Mouse (Mus musculus) myocyte (in vitro differentiated cells): ENCODE measurements around the gene Bcl2. TPM values are rescaled to one million over a fixed set of nuclear protein-coding genes. Genes with fewer than 3 reads are reported as not detected.

Experiments used
- H3K27me3 ChIP-seq: one replicate; pipeline ENCODE4 v1.6.1; 2011; ENCODE audit not compliant: control insufficient read depth, insufficient read depth, insufficient read length
- H3K36me3 ChIP-seq: one replicate; pipeline ENCODE4 v1.6.1; 2011; ENCODE audit not compliant: control insufficient read depth, insufficient read depth
- H3K4me2 ChIP-seq: one replicate; pipeline ENCODE4 v1.6.1; 2011; ENCODE audit warnings: low read depth, control low read depth
- H3K4me3 ChIP-seq: one replicate; pipeline ENCODE4 v1.5.1; 2011; ENCODE audit warnings: mild to moderate bottlenecking, control low read depth, moderate library complexity
- H3K79me2 ChIP-seq: one replicate; pipeline ENCODE4 v1.6.1; 2011; ENCODE audit not compliant: control insufficient read depth, insufficient read depth
- H3ac ChIP-seq: one replicate; pipeline ENCODE4 v1.6.1; 2011; ENCODE audit not compliant: control insufficient read depth, insufficient read length
- CEBPB ChIP-seq: IDR thresholded peaks from 2 replicates; pipeline ENCODE4 v1.6.1; 2011; ENCODE audit warnings: mild to moderate bottlenecking, moderate library complexity; ENCODE audit not compliant: poor library complexity, insufficient read depth, severe bottlenecking
- E2F4 ChIP-seq: IDR thresholded peaks from one replicate; pipeline ENCODE4 v1.6.1; 2011; ENCODE audit warnings: mild to moderate bottlenecking, control low read depth, moderate library complexity; ENCODE audit not compliant: insufficient read depth
- MAX ChIP-seq: IDR thresholded peaks from one replicate; pipeline ENCODE4 v1.6.1; 2011; ENCODE audit warnings: low read depth, mild to moderate bottlenecking, control low read depth
- MYOD1 ChIP-seq, 3 experiments: IDR thresholded peaks; one replicate each; pipeline ENCODE4 v1.6.1; 2011; ENCODE audit warnings: control low read depth in 2 of 3, low read depth in 2 of 3, mild to moderate bottlenecking in 2 of 3, moderate library complexity in 1 of 3; ENCODE audit not compliant: insufficient read length in 2 of 3, control insufficient read depth in 1 of 3
- MYOG ChIP-seq, 3 experiments: IDR thresholded peaks; one replicate each; pipeline ENCODE4 v1.6.1; 2011; ENCODE audit warnings: control low read depth in 2 of 3, low read depth in 2 of 3, mild to moderate bottlenecking in 2 of 3; ENCODE audit not compliant: insufficient read length in 2 of 3, control insufficient read depth in 1 of 3, insufficient read depth in 1 of 3
- POLR2A ChIP-seq: IDR thresholded peaks from one replicate; pipeline ENCODE4 v1.6.1; 2011; ENCODE audit warnings: low read depth, mild to moderate bottlenecking, control low read depth, moderate library complexity; ENCODE audit not compliant: insufficient read length
- POLR2AphosphoS2 ChIP-seq: IDR thresholded peaks from one replicate; pipeline ENCODE4 v1.6.1; 2011; ENCODE audit warnings: low read depth, control low read depth; ENCODE audit not compliant: insufficient read length
- REST ChIP-seq: IDR thresholded peaks from one replicate; pipeline ENCODE4 v1.6.1; 2011; ENCODE audit warnings: mild to moderate bottlenecking, control low read depth, moderate library complexity; ENCODE audit not compliant: insufficient read depth, insufficient read length
- SRF ChIP-seq: IDR thresholded peaks from one replicate; pipeline ENCODE4 v1.6.1; 2011; ENCODE audit warnings: low read depth; ENCODE audit not compliant: control insufficient read depth, insufficient read length
- TCF12 ChIP-seq: IDR thresholded peaks from one replicate; pipeline ENCODE4 v1.6.1; 2011; ENCODE audit warnings: mild to moderate bottlenecking, control low read depth; ENCODE audit not compliant: poor library complexity, insufficient read depth, severe bottlenecking
- TCF3 ChIP-seq: IDR thresholded peaks from one replicate; pipeline ENCODE4 v1.6.1; 2011; ENCODE audit warnings: low read depth, control low read depth; ENCODE audit not compliant: insufficient read length
- USF1 ChIP-seq: IDR thresholded peaks from one replicate; pipeline ENCODE4 v1.6.1; 2011; ENCODE audit warnings: low read depth, mild to moderate bottlenecking, control low read depth, moderate library complexity
- polyA plus RNA-seq: library from polyadenylated mRNA; unstranded; fragments of >200 nt; fragmentation: generic; extraction: Trizol; gene quantifications from one replicate; pipeline ENCODE4 v1.2.1, GENCODE M21; 2012; ENCODE audit warnings: missing spikeins

Bcl2 gene
- polyA plus RNA-seq, 1 experiment = 1.9 TPM

- Histone ChIP-seq H3K27me3 (no peaks in the 10 kb centered on the region), H3ac (peak overlapping the region; percentile 78), H3K79me2 (no peaks in the 10 kb centered on the region), H3K4me3 (peak overlapping the region; percentile 41), H3K36me3 (no peaks in the 10 kb centered on the region), H3K4me2 (peak overlapping the region; percentile 80)
- TF ChIP-seq POLR2AphosphoS2 (no peak), USF1 (no peak), REST (no peak), TCF3 (no peak), CEBPB (no peak), MYOG (IDR thresholded peaks at IDR 0.05; ENCODE audit: control insufficient read depth in 1 of 3, insufficient read depth in 1 of 3, insufficient read length in 2 of 3, low read depth in 2 of 3) (no peak), MYOD1 (IDR thresholded peaks at IDR 0.05; ENCODE audit: control insufficient read depth in 1 of 3, insufficient read length in 2 of 3, low read depth in 2 of 3) (no peak), POLR2A (no peak)
Observed at GRCm38 (mm10) chr1:106715111-106716083, 1.3 kb upstream of the Bcl2 start.

GRCm38 (mm10) chr1:106714530-106714981 lies 482 bp upstream of the Bcl2 start:
- H3K27me3 ChIP-seq = no peaks in the 10 kb centered on the region
- peak overlapping the region; percentile 78 for H3ac ChIP-seq
- H3K4me3 ChIP-seq = peak overlapping the region; percentile 41
- TF ChIP-seq TCF3 (no peak), MYOG (IDR thresholded peaks at IDR 0.05; ENCODE audit: control insufficient read depth in 1 of 3, insufficient read depth in 1 of 3, insufficient read length in 2 of 3, low read depth in 2 of 3) (no peak), MAX (no peak), USF1 (peak; percentile 13), E2F4 (no peak), MYOD1 (IDR thresholded peaks at IDR 0.05; ENCODE audit: control insufficient read depth in 1 of 3, insufficient read length in 2 of 3, low read depth in 2 of 3) (no peak), TCF12 (no peak), POLR2A (peak; percentile 18), POLR2AphosphoS2 (no peak), REST (no peak), CEBPB (no peak), SRF (no peak)
- peak overlapping the region; percentile 80 for H3K4me2 ChIP-seq
- no peaks in the 10 kb centered on the region for H3K79me2 ChIP-seq
- H3K36me3 ChIP-seq = no peaks in the 10 kb centered on the region

- H3K27me3 ChIP-seq = no peaks in the 10 kb centered on the region
- no peaks in the 10 kb centered on the region for H3K79me2 ChIP-seq
- no peaks in the 10 kb centered on the region for H3K36me3 ChIP-seq
- H3K4me3 ChIP-seq = no peak overlapping the region
- peak overlapping the region; percentile 81 for H3K4me2 ChIP-seq
- H3ac ChIP-seq = no peak overlapping the region
- TF ChIP-seq MAX = no peak
- no peak for TF ChIP-seq POLR2A
- TF ChIP-seq CEBPB = no peak
- no peak for TF ChIP-seq POLR2AphosphoS2
- no peak for TF ChIP-seq MYOG (IDR thresholded peaks at IDR 0.05; ENCODE audit: control insufficient read depth in 1 of 3, insufficient read depth in 1 of 3, insufficient read length in 2 of 3, low read depth in 2 of 3)
- TF ChIP-seq TCF12 = no peak
- TF ChIP-seq SRF = no peak
- no peak for TF ChIP-seq REST
- no peak for TF ChIP-seq E2F4
- TF ChIP-seq TCF3 = no peak
Observed at GRCm38 (mm10) chr1:106712330-106712729, 1.7 kb downstream of the Bcl2 start.

- no peak overlapping the region for H3K4me3 ChIP-seq
- no peaks in the 10 kb centered on the region for H3K27me3 ChIP-seq
- H3ac ChIP-seq = no peak overlapping the region
- no peaks in the 10 kb centered on the region for H3K36me3 ChIP-seq
- peak overlapping the region; percentile 81 for H3K4me2 ChIP-seq
- no peak for TF ChIP-seq MYOG (IDR thresholded peaks at IDR 0.05; ENCODE audit: control insufficient read depth in 1 of 3, insufficient read depth in 1 of 3, insufficient read length in 2 of 3, low read depth in 2 of 3)
- no peak for TF ChIP-seq POLR2AphosphoS2
- no peak for TF ChIP-seq MAX
- no peak for TF ChIP-seq USF1
- TF ChIP-seq SRF = no peak
- no peak for TF ChIP-seq REST
- no peak for TF ChIP-seq E2F4
- no peak for TF ChIP-seq MYOD1 (IDR thresholded peaks at IDR 0.05; ENCODE audit: control insufficient read depth in 1 of 3, insufficient read length in 2 of 3, low read depth in 2 of 3)
- no peak for TF ChIP-seq TCF12
- TF ChIP-seq TCF3 = no peak
- no peaks in the 10 kb centered on the region for H3K79me2 ChIP-seq
Observed at GRCm38 (mm10) chr1:106711356-106712125, 2.5 kb downstream of the Bcl2 start.
